Mouse (Mus musculus) CD4-positive helper T cell, adult 2 months (primary cell): ENCODE data around the gene Lsm11.
A peak's percentile ranks its signal among the peaks of the same experiment; 100 is the strongest.

Source experiments
- DNase-seq: peaks from one replicate; pipeline ENCODE4 v3.0.0-alpha.2; 2012; ENCODE audit warnings: low read depth, missing footprints, low spot score

Lsm11 gene

DNA sequence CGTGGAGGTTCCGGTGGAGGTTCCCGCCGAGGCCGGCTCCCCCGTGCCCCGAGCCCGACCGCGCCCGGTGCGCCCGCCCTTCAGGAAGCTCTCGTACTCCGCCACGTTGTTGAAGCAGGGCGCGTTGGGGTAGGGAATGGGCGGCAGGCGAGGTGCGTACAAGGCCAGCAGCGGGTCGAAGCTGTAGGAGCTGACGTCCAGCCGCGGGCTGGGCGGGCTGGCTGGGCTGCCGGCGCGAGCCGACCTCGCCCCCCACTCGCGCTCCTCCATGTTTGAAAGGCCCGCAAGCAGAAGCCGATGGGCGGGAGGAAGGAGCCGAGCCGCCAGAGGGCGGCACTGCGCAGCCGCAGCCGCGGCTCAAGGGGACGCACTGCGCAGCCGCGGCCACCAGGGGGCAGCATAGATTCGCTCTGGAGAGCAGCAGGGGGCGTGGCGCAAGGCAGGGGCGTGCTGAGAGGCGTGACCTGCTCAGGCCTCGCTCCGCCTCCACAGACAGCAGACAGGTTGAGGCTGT, at the start of gene Lsm11:
TSS of gene Lsm11 (minus strand) at position 293 of the 514 bp plus-strand sequence.
- peak; percentile 95 for DNase-seq

DNA sequence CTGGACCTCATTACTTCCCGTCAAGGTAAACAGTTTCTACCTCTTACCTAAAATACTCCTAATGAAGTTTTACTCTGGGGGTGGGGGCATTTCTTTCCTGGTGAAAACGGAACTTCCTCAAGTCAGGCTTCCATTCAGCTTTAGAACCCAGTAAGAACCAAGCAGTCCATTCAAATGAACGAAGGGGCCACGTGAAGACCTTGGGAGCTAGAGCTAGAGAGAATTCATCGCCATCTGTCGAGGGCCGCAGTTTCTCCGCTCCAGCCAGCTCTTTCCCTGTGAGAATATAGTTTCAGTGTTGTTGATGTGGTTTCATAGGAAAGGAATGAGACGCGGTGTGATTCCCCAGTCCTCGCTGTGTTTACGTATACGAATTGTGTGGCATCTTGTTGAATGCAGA, 47.4 kb upstream of the Lsm11 start:
- no peak for DNase-seq

GRCm38 (mm10) chr11:45991604-45992003, 46.9 kb upstream of the Lsm11 start:
- no peak for DNase-seq

DNA sequence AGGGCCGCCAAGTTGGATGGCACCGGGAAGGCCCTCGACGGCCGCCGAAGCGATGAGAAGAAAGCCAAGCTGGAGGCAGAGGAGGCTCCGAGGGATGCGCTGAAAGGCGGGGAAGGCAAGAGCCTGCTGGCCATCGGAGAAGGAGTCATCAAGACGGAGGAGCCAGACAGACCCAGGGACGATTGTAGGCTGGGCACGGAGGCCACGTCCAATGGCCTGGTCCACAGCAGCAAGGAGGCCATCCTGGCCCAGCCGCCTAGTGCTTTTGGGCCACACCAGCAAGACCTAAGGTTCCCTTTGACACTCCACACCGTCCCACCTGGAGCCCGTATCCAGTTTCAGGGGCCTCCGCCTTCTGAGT, 36.1 kb upstream of the Lsm11 start:
- DNase-seq = no peak

DNA sequence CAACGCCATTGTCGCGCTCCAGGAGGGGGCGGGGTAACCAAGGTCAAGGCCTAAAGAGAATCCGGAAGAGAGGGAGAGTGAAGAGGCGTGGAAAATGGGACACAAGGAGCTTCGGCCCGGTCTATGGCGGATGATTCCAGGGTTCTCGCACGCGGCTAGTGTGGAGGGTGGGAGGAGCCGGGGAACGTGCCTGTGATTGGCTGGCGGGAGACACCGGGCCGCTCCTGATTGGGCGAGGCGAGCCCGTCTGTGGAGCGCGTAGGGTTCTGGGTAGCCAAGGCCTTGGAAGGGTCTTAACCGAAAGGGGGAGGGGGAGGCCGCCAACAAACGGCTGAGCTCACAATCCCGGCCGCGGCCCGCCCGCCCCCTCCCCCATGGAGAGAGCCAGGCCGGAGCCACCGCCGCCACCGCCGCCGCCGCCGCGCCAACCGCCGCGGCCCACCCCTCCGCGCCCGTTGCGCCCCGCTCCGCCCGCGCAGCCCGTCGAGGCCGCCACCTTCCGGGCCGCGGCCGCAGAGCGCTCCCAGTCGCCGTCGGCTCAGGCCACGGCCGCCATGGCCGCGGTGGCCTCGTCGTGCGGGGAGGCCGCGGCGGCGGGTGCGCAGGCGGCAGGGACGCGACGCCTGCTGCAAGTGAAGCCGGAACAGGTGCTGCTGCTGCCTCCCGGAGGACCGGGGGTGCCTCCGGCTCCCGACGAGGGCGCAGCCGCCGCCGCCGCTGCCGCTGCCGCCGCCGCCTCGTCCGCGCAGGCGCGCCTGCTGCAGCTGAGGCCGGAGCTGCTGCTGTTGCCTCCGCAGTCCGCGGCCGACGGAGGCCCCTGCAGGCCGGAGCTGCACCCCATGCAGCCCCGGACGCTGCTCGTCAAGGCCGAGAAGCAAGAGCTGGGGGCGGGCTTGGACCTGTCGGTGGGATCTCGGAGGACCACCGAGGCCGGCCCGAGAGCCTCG, 35.5 kb upstream of the Lsm11 start, which contains the start of gene Sox30:
TSS of gene Sox30 (plus strand) at position 365 of the 947 bp plus-strand sequence.
- peak; percentile 60 for DNase-seq

DNA sequence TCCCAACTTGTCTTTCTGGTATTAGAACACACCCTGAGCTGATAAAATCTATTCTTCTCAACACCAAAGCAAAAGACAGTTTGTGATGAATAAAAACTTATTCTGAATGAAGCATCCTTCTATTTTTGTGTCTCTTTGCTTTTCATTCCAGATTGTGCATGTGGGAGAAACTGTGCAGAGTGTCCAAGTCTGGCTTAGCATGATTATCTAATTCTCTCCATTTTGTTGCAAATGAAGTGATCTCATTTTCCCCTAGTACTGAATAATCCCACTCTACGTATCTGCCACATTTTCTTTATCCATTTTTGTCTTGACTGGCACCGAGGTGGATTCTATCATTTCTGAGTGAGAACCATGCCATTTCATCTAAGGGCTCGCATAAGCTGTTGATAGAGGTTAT, 31.3 kb upstream of the Lsm11 start:
- DNase-seq = no peak

DNA sequence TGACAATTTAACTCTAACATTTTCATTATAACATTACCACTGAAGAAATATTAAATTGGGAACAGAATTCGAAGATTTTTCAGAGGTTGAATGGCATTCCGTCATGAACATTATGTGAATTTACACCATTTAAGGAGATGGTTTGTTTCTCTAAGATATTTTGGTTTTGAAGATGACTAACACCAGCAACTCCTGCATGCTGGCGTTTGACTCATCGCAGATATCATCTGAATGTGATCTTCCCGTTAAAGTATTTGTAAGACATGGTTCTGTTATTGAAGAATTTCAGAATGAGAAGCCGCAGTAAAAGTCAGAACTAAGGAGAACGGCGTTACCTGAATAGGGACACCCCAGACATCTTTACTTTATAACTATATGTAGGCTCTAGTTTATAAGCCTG, 29.7 kb upstream of the Lsm11 start:
- no peak for DNase-seq

DNA sequence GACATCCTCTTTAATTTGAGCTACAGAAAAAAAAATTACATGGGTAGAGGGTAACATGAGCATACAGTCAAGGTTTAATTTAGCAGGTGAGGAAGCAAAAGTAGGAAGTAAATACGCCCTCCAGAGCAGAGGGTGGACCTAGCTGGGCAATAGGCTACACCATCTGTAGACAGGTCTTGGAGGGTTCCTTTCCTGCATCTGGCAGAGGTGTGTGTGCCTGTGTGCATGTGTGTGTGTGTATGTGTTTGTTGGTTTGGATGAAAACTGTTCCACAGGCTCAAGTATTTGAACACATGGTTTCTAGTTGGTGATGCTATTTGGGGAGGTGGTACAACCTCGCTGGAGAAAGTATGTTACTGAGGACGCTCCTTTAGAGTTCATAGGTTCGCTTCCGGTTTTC, 28.9 kb upstream of the Lsm11 start:
- DNase-seq = no peak

GRCm38 (mm10) chr11:45968466-45968865, 23.7 kb upstream of the Lsm11 start:
- no peak for DNase-seq

- DNase-seq = no peak
Observed at GRCm38 (mm10) chr11:45966896-45967295, 22.2 kb upstream of the Lsm11 start.

- peak; percentile 50 for DNase-seq
Observed at GRCm38 (mm10) chr11:45960003-45960402, 15.3 kb upstream of the Lsm11 start.

DNA sequence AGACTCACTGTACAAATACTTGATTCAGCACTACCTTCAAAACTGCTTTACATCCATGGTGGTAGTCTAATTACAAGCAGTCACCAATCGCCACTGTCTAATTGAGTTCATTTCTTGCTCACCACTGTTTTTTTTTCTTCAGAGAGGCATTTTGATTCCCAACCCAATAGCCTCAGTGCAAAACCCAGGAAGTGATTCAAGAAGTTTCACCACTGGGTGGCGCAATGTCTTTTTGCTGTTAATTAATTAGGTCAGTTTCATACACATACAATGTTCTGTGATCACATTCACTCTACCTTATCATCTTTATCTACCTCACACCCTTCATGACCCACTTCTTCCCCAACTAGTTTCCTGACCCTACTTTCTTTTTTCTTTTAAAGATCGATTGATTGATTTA, 14.9 kb upstream of the Lsm11 start:
- peak; percentile 72 for DNase-seq

GRCm38 (mm10) chr11:45955127-45955627, 10.4 kb upstream of the Lsm11 start, which contains the start of gene Thg1l:
Gene Thg1l (minus strand): TSS chr11:45955494.
- peak; percentile 96 for DNase-seq

DNA sequence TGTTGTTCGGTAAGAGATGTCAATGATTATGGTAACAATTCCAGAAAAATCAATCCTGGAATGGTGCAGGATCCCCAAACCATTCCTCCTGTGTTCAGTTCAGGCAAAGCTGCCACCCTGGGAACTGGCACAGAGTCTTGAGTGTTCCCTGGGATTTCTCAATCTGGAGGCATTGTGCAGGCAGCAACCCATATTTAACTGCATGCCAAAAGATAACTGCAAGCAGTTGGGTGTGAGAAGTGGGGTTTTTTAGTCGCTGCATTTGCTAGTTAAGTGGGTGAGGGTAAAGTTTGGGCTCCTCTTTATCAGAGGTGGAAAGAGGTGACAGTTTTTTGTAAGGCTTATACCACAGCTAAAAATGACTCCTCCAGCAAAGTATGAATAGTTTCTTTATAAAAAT, 2.8 kb upstream of the Lsm11 start:
- DNase-seq = no peak

- no peak for DNase-seq
Observed at GRCm38 (mm10) chr11:45946796-45947195, 2.1 kb upstream of the Lsm11 start.

DNA sequence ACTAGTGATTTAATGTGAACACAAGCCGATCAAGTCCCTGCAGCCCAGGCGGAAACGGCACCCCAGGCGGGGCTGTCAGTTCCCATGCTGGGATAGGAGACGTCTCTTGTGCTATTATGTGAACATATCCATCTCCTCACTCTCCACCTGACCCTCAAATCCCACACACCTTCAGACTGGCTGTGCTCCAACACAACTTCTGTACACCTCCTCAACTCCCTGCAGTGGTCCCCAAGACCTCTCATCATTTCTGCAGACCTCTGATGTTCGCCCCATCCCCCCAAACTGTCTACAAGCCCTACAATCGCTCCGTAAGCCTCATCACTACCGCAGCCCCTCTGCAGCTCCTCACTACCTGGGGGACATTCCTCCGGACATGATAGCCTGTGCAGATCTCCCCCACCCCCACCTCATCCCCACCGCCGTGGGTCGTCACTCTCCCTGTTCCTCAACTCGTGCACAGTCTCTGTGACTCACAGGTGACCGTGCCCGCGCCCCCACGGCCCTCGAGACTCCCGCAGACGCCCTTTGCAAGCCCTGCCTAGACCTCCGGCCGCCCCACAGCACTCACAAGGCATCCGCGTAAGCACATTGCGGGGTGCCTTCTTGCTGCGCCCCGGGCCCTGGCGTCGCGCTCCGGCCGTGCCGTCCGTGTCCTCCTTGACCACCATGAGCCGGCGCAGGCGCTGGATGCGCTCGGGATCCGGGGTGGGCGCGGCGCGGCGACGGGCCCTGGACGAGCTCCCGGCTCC, 668 bp downstream of the Lsm11 start:
- peak; percentile 29 for DNase-seq

- DNase-seq = no peak
Observed at GRCm38 (mm10) chr11:45943108-45943705, 1.5 kb downstream of the Lsm11 start.

GRCm38 (mm10) chr11:45942281-45942680, 2.5 kb downstream of the Lsm11 start:
- DNase-seq = no peak

- DNase-seq = no peak
Observed at GRCm38 (mm10) chr11:45938917-45939316, 5.8 kb downstream of the Lsm11 start.

DNA sequence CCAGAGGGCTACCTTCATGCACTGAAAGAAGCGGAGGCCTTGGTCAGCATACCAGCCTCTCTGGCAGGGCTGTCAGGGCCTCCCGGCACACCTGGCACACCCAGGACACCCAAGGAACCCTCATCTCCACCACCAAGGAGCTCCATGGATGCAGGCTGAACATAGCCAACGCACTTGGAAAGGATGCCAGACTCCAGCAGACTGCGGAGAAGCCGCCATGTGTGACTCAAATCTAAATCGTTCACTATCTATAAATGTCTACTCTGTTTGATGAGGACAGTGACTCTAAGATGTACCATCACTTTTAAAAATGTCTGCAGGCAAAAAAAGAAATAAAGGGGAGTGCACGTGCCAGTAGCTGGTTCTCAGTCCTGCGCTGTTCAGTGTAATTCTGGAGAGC, 7.3 kb downstream of the Lsm11 start:
- no peak for DNase-seq

DNA sequence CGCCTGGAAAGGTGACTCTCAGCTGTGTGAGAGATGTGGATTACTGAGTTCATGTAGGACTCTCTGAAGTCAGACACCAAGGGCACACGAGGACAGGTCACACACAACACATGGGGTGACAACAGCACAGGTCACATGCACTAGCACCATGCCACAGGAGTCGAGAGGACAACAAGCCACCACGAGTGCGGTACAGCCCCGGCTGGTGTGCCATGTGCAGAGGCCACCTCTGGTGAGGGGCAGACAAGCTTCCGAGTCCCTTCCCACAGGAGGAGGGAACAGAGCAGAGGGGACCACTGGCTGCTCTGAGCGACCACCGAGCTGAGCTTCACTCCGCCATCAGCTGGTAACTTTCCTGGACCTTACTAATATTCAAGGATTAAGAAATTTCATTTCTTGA, 12.0 kb downstream of the Lsm11 start:
- DNase-seq = no peak

DNA sequence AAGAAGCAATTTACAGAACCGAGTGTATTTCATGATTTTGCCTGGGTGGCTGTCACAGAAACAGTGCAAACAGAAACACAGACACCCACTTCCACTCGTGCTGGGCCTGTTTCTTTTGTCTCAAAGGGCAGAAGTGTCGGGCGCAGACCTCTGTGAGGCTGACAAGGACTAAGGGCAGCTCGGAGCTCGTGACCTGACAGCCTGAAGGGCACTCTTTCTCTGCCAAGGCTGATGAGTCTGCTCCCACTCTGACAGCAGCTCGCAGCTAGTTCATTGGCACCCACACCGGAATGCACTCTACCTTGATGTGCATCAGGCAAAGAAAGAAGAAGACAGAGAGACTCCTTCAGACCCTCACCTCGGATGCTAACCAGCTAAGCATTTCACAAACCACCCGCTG, 15.2 kb downstream of the Lsm11 start:
- DNase-seq = no peak
